Mouse (Mus musculus): ENCODE results near the gene Simc1.

DNA sequence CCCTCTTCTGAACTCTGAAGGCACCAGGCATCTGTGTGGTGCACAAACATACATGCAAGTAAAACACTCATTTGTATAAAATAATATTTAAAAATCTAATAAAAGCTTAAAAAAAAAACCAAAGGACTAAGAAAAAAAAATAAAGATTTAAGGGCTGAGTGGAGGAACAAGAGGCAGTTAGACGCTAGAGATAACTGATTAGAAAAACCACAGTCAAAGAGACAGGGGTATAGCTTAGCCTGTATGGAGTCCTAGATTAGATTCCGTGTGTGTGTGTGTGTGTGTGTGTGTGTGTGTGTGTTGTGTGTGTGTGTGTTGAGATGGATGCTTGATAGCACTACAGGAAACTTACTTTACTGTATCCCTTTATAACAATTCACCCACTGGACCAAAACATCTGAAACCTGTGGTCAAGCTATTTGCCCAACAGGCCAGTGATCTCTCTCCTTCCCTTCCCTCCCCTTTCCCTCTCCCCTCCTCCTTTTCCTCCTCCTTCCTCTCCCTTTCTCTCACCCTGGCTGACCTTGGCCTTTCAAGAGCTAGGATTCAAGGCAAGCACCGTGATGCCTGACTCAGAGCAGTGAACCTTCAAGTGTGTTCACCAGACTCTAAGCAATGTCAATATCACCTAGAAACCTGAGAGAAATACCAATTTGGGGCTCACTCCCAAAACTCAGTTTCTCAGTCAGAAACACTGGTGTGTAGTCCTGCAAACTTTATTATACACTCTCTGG is 1.5 kb upstream of the Simc1 start:
- TF ChIP-seq CTCF (IDR thresholded peaks at IDR 0.05; ENCODE audit: low read depth) (no peak), EP300 (optimal IDR thresholded peaks at IDR 0.05) (no peak)
